Mouse (Mus musculus): ENCODE results near the gene Mmp17. TPM values are rescaled to one million over a fixed set of nuclear protein-coding genes. Genes with fewer than 3 reads are reported as not detected.

The Mmp17 gene
- polyA plus RNA-seq (2014; fragmentation: Illumina TruSeq; extraction: RNeasy Lipid Tissue Mini Kit (QIAGEN cat#74804)): 0.26 TPM

GRCm38 (mm10) chr5:129583761-129584582, at the start of gene Mmp17:
Mmp17 (plus strand) TSS chr5:129584169.

Other genes with a start within 250 kb of the Mmp17 start
- gene Sfswap, start 82.9 kb upstream of the Mmp17 start, polyA plus RNA-seq (2014; fragmentation: Illumina TruSeq; extraction: RNeasy Lipid Tissue Mini Kit (QIAGEN cat#74804)): 25.1 TPM
- gene Zfp11, start 85.9 kb downstream of the Mmp17 start, polyA plus RNA-seq (2014; fragmentation: Illumina TruSeq; extraction: RNeasy Lipid Tissue Mini Kit (QIAGEN cat#74804)): 6.6 TPM
- not detected for gene Sept14, start 124.3 kb downstream of the Mmp17 start, polyA plus RNA-seq (2014; fragmentation: Illumina TruSeq; extraction: RNeasy Lipid Tissue Mini Kit (QIAGEN cat#74804))
- gene Mrps17, start 131.3 kb downstream of the Mmp17 start, polyA plus RNA-seq (2014; fragmentation: Illumina TruSeq; extraction: RNeasy Lipid Tissue Mini Kit (QIAGEN cat#74804)): 78.4 TPM
- gene Nipsnap2, start 140.9 kb downstream of the Mmp17 start, polyA plus RNA-seq (2014; fragmentation: Illumina TruSeq; extraction: RNeasy Lipid Tissue Mini Kit (QIAGEN cat#74804)): 68.7 TPM
- 5.0 TPM for gene Psph, start 203.3 kb downstream of the Mmp17 start, polyA plus RNA-seq (2014; fragmentation: Illumina TruSeq; extraction: RNeasy Lipid Tissue Mini Kit (QIAGEN cat#74804))